Mouse (Mus musculus): ENCODE measurements around the gene Tmem88b.

- TF ChIP-seq CTCF (IDR thresholded peaks at IDR 0.05; ENCODE audit: low read depth, low read length) (no peak), POLR2A (IDR thresholded peaks at IDR 0.05; ENCODE audit: extremely low read depth, insufficient read depth, low read length) (no peak)
Observed at GRCm38 (mm10) chr4:155793730-155794129, 8.1 kb upstream of the Tmem88b start.

Measured in liver, adult 2 months (tissue).